Mouse (Mus musculus) cerebellum, postnatal 36 days (tissue): ENCODE results near the gene Gna12.
A peak's percentile ranks its signal among the peaks of the same experiment; 100 is the strongest.

Experiments used
- DNase-seq, 2 experiments: peaks; one replicate each; pipeline ENCODE4 v3.0.0; 2021 to 2022; ENCODE audit warnings: mixed read lengths in 2 of 2

The Gna12 gene

DNA sequence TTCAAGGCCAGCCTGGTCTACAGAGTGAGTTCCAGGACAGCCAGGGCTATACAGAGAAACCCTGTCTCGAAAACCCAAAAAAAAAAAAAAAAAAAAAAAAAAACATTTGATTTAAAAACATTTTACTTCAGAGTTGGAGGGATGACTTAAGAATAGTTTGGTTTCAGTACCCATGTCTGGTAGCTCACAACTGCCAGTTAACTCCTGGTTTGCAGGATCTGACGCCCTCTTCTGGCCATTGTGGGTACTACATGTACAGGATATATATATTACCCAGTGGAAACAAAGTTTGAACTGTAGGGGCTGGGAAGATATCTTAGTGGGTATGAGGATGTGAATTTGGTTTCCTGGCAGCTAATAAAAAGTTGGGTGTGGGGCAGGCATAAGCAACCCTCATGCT, 79.3 kb downstream of the Gna12 start:
- DNase-seq: peak; percentile 17 to 37

DNA sequence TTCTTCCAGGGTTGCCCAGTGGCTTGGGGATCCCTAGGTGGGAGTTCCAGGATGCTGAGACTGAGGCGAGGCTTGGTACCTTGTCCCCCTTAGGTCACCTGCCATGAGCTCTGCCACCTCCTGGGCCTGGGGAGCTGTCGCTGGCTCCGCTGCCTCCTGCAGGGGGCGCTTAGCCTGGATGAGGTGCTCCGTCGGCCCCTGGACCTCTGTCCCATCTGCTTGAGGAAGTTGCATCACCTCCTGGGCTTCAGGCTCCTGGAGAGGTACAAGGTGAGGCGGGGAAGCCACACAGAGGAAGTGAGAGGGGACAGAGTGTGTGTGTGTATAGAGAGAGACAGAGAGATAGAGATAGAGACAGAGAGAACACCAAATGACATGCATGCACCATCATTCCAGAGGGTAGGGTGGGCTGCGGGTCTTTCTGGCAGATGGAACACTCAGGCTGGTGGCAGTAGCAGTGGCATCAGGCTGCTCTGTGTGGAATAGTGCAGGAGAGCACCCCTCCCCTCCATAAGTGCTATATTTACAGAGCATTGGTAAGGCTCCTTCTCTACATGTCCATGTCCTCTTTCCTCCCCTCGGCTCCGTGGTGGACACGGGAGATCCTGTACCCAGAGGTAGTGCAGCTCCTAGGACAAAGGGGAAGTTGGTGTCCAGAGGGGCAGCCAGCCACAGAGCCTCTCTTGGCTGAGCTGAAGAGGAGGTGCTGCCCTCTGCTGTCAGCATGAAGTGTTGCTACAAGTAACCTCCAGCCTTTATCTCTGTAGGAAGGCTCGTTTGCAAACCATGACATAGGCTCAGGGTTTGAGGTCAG, 81.0 kb downstream of the Gna12 start:
- DNase-seq: peak; percentile 76 to 79

DNA sequence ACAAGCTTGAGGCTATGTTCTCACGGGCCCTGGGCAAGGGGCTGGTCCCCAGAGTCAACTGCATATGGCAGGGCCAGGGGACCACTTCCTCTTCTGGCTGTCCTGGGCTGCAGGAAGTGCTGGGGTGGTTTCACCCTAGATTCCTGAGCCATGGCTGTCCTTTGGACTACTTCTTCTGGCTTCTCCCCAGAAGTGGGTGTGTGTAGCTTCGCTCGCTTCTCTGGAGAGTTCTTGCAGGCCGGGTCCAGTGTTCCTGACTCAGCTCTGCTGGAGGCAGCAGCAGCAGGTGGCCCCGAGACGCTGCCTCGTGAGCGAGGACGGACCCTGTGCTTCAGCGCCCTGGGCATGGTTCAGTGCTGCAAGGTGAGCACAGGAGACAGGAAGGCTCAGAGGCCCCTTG, 81.8 kb downstream of the Gna12 start:
- no peak for DNase-seq

DNA sequence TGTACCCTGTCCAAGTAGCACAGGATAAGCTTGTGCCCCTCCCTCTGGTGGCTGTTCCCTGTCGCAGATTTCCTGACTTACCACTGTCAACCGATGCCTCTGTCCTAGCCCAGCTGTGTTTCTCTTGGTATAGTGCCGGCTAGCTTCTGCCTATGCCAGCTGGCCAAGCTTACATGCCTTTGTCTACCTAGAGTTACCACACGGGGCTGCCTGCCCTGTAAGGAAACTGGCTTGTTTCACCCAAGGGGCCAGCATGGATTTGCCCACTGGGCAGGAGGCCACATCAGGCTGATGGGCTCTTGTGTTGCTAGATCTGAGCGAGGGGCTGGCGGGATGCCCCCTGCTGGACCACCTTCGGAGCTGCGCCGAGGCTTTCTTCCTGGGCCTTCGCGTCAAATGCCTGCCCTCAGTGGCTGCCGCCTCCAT, 86.5 kb downstream of the Gna12 start:
- DNase-seq: no peak

DNA sequence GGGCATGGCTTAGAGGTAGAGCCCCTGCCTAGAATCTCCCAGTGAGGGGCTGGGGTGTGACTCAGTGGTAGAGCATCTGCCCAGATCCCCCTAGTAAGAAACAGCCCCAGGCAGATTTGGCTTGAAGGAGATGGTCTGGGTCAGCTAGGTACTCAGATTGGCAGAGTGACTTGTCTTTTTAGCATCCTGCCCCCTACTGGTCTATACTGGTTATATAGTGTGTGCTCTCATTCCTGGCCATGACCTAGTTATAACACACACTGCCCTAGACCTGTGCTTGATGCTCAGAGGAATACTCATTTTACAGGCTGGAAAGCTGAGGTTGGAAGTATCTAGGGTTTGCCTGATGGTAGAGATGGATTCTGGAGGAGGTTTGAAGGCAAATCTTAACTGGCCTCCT, 88.4 kb downstream of the Gna12 start:
- no peak for DNase-seq

DNA sequence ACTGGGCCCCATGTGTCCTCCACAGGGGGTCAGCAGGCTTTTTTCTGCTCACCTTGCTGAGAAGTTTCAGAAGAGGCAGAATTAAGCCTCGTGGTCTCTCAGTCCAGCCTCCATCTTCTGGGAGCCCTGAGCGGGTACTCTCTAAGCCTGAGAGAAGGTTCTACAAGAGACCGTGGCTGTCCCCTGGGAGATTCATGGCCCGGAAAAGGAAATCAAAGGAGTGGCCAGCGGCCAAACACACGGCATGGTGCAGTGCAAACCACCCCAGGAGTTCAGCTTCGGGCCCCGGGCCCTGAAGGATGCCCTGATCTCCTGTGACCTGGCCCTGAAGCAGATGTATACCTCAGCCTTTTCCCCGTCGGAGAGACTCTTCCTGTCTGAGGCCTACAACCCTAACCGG, 89.2 kb downstream of the Gna12 start:
- DNase-seq: no peak

DNA sequence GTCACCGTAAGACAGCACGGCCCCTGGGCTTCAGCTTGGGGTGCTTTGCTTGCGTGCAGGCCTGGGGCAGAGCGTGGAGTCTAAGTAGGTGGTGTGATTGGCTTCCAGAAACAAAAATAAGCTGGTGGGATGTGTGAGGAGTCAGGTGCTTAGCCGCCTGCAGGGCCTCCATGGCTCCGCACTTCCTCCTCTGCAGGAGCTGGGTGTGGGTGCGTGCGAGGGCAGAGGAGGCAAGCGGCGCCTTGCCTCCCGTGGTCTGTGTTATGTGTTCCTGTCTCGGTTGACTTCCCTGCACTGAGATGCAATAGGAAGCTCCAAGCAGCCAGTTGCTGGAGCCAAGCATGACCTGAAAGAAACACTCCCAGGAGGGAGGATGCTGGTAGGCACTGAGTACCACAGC, 90.4 kb downstream of the Gna12 start:
- no peak for DNase-seq

DNA sequence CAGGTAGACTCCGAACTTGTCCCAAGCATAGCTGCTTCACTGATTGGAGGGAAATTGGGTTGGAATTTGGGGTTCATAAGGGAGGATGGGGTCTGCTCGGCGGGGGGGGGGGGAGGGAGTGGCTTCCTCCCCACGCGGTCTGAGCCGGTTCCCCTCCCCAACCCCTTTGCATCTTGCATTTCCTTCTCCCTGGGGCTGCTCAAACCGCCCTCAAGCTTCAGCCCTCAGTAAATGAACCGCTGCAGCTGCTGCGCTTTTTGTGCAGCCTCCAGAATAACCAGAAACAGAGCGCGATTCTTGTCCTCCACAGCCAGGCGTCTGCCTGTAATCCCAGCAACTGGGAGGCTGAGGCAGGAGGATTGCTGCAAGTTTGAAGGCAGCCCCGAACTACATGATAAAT, 94.1 kb downstream of the Gna12 start:
- no peak for DNase-seq

DNA sequence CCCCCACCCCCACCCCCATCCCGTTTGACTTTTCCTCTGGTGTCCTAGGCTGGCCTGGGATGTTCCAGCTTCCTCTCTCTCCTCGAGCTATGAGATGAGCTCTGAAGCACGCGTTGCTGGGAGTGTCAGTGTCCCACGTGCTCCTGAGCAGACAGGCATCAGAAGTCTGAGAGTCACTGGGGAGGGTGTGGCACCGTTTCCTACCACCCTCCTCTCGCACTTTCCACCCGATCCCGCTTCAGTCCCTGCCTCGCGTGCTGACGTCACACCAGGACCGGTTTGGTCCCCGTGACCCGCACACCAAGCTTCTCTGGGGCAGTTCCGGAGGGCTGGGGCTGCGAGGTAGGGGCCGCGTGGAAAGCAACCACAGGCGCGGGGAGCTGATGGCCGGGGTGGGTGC, 94.9 kb downstream of the Gna12 start:
- no peak for DNase-seq

DNA sequence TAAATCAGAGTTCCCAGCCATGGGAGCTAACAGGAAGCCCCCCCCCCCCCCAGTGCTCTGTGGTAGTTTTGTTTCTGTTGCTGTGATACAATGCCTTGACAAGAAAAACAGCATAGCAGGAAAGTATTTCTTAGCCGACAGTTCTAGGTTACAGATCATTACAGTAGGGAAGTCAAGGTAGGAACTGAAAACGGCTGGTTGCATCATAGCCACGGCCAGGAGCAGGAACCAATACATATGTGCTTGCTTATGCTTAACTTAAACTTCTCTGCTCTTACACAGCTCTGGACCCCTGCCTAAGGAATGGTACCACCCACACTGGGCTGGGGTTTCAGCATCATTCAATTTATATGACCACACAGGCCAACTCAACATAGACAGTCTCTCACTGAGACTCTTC, 96.9 kb downstream of the Gna12 start:
- DNase-seq: no peak

DNA sequence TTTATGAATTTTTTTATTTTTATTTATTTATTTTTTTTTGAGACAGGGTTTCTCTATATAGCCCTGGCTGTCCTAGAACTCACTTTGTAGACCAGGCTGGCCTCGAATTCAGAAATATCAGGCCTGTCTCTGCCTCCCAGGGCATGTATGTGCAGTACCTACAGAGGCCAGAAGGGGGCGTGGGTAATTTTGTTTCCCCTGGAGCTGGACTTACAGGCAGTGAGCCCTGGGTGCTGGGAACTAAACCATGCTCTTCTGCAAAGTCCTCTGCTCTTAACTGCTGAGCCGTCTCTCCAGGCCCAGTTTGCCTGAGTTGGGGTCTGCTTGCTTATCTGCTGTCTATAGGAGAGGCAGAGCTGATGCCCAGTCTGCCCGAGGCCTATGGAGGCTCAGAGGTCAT, 98.0 kb downstream of the Gna12 start:
- DNase-seq: no peak

DNA sequence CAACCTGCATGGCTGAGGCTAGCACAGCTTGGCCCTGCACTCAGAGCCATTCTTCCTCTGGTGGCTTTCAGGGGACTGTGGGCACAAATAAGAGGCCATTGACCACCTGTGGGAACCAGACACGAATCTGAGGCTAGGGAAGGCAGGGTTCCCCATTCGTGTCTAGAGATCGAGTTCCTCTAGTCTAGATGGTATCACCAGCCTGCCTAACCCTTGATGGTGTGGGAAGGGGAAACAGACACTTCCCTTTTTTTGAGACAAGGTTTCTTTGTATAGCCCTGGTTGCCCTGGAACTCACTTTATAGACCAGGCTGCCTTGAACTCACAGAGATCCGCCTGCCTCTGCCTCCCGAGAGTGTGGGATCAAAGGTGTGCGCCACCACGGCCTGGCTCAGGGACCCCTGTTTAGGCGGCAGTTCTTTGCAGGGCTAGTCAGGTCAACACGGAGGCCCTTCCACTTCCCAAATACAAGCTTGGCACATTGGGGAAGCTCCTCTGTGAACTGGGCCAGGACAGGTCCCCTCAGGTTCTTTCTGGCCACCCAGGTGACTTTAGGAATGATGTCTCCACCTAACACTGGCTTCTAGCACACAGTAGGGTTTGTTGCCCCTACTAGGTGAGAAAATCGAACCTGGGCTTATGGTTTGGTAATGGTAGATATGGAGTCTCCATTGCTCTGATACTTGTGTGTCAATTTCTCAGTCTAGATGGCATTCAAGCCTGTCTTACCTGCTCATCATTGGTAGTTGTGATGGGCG, 99.0 kb downstream of the Gna12 start:
- no peak for DNase-seq

DNA sequence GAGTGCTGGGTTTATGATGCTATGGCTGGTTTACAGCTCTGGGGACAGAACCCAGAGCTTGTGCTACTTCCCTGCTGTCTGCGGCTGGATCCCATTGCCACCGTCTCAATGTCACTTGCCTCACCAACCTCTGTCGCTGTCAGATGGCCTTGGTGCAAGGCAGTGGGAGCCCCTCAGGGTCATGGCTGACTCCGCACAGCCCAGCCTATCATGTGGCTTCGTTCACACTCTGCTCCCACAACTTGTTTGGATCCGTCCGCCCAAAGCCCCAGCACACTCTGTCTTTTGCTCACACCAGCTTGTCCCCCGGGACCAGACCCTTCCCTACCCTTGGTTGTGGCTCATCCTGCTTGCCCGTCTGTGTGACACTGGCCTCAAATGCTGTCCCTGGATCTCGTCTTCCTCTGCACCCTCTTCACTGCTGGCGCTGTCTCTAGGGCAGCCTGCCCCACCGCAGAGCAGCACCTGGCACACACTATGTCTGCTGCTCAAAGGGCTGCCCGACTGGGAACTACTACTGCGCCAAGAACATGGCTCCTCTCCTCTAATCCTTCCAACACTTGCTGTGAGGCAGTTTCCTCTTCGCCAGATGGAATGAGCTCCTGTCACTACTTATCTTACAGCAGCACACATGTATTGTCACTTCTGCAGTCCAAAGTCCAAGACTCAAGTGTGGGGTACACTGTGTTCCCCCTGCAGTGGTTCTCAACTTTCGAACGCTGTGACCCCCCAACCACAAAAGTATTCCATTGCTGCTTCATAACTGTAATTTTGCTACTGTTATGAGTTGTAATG, 103.1 kb downstream of the Gna12 start:
- DNase-seq: no peak

DNA sequence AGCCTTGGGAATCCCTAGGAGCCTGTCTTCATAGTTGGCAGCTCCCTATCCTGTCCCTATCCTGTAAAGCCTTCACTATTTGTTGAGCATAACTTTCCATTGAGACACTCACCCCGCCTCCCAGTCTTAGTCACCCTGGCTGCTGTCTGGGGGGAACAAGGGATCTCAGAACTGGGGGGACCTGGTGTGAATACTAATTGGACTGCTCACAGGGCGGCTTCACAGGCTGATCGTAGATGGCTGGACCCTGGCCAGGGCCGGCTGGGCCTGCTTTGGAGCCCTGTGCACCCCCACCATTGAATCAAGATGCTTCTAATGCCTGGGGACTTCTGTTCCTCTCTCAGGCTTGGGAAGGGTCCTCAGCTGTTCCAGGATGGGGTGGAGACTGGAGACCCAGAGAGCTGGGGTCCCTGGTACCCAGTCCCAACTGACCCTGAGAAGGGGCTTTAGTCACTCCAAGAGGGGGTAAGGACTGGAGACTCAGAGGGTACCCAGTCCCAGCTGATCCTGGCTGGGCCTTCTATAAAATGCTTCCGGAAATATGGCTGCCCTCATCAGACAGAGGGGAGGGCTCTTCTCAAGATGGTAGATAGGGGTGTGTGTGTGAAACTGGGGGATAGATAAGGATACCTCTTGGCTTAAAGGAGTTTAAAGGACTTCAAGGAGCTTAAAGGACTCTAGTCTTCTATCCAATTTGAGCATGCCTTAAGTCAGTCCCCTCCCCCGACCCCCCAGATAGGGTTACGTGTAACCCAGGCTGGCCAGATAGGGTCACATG, 104.0 kb downstream of the Gna12 start:
- no peak for DNase-seq

DNA sequence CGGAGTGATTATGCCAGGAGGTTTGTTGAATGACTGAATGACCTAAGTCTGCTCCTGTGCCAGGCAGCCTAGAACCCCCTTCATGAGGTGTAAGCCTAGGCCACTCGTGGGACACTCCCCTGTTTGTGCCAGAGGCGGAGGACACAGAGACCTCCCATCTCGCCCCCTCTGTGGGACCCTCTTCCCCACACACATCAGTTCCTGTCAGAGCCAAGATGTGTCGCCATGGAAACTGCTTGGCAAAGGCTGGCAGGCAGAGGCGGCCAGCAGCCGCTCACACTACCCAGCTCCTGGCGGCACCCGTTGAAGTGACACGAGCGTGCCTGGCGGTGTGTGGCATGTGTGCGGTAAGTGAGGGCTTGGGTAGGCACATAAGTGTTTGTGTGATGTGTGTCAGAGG, 106.4 kb downstream of the Gna12 start, which contains the start of gene Amz1:
Gene Amz1 (plus strand): TSS at position 306 of the 400 bp plus-strand sequence.
- DNase-seq: no peak

DNA sequence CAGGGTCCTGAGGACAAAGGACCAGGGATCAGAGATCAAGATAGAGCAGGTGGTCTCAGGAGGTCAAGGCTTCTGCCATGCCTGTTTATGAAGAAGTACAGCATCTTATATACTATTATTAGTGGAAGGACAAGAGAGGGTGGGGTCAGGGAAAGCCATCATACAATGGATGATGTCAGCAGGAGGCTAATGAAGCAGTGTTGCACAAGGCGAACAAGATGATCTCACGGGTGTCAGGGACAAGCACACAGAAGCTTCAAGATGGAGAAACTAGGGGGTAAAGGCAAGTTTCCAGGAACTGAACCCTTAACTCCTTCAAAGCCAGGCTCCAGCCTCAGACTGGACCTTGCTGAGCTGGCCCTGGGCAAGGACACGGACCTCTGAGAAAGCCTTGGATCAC, 108.1 kb downstream of the Gna12 start:
- DNase-seq: no peak

DNA sequence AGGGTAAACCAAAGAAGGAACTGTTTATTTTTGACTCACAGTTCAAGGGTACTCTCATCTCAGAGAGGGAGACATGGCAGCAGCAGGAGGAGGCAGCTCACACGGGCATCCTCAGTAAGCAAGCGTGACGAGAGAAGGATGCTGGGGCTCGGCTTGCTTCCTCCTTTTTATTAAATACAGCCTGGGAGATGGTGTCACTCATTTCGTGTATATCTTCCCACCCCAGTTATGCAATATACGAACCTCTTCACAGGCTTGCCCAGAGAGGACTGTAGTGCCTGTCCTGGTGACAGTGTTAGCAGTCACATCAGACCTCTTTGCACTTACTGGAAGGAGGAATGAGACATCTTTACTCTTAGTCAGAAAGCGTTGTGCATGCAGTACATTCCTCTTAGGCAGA, 109.5 kb downstream of the Gna12 start:
- DNase-seq: no peak

DNA sequence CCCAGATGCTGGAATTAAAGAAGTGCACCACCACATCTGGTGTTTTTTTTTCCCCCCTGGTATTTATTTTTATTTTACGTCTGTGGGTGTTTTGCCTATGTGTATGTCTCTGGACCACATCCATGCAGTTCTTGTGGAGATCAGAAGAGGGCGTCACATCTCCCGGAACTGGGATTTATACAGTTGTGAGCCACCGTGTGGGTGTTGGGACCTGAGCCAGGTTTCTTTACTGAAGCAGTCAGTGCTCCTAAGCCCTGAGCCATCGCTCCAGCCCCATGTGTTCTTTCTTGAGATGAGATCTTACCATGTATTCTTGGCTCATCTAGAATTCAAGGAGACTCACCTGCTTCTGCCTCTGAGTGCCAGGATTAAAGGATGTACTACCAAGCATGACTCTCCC, 119.2 kb downstream of the Gna12 start:
- no peak for DNase-seq

DNA sequence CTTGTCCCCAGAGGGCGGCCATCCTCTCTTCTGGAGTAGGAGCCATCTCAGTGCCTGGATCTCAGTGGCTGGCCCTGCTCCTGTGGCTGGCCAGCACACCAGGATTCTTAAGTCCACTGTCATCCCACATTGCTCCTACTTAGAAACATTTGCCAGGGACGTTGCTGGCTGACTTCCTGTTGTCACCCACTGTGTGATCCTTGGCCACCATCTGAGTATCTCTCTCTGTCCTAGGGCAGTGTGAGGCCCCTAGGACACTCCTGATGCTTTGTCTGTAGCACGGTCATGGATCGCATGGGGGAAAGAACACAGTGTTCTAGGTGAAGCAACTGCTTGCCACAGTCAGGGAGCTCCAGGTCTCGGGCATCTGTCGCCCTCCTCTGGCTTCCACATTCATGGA, 119.9 kb downstream of the Gna12 start:
- no peak for DNase-seq
